Mouse (Mus musculus) G1E-ER4 (cell line): Measurements from ENCODE around the gene Nrtn. TPM values are rescaled to one million over a fixed set of nuclear protein-coding genes. Genes with fewer than 3 reads are reported as not detected.

ENCODE experiments used
- GATA1 ChIP-seq: IDR thresholded peaks from one replicate; pipeline ENCODE4 v1.8.0; 2012; ENCODE audit warnings: low read length, inconsistent platforms
- polyA plus RNA-seq: library from polyadenylated mRNA; stranded (reverse); fragments of >175 nt; gene quantifications from 2 replicates; pipeline ENCODE4 v1.2.3, GENCODE M21; 2012

Nrtn gene
- polyA plus RNA-seq, 1 experiment = not detected

DNA sequence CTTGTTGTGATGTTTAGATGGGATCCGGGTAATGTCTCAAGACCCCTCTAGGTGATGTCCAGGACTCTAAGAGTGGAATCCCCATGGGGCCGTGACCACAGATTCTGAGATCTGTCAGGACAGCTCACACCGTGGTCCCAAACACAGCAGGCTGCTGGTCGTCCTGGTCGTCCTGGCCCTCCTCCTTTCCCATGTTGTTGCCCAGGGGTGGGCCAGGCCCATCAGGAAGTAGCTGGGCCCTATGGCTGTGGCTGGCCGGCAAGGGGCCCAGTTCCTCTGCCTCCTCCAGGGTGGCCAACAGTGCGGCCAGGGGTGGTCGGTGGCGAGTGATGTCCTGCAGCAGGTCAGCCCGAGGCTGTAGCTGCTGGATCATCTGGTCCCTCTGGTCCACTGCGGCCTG, 42.0 kb downstream of the Nrtn start:
- TF ChIP-seq GATA1 = no peak

DNA sequence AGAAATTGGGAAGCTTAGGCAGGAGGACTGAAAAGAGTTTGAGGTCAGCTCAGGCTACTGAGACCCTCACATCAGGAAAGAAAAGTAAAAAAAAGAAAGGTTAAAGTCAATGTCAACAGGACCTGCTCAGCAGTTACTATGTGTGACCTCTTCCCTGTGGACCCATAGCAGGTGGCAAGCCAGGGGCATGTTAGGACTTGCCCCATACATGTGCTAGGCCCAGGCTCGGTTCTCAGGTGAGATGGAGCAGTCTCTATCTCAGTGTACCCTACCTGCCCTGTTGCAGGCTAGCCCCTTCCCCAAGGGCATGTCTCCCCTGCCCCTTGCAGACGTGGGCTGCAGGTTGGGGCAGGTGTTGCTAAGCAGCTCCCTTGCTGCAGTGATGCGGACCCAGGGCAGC, 47.6 kb downstream of the Nrtn start:
- TF ChIP-seq GATA1 = no peak

DNA sequence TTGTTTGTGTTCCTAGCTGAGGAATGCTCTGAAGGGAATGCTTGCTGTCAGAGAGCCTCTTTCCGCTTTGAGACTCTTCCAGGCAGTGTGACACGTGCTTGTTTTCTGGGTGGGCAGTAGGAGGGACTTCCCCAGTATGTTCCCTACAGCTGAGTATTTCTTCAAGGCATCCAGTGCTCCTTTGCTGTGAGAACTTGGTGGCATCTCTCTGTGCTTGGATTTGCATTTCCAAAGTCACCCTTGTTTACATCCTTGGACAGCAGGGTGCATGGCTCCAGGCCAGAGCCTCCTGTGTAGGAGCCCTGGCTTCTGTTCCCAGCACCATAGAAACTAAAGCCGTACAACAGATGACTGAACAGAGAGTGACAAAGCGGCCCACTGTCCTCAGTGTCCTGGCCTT, 48.6 kb downstream of the Nrtn start:
- no peak for TF ChIP-seq GATA1

DNA sequence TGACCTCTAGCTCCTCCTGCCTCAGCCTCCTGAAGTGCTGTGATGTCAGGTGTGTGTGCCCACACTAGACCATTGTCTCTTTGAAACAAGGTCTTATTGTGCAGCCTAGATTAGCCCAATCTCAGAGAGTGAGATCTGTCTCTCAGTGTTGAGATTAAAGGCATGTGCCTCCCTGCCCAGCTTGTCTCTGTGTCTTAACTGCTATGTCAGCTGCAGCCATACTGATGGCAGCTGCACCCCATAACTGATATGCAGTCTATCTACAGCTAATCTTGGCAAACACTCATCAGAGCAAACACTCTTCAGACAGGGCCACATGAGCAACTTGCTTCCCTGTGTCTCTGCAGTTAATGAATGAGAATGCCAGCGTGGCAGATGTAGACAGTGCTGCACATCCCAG, 50.8 kb downstream of the Nrtn start:
- no peak for TF ChIP-seq GATA1

DNA sequence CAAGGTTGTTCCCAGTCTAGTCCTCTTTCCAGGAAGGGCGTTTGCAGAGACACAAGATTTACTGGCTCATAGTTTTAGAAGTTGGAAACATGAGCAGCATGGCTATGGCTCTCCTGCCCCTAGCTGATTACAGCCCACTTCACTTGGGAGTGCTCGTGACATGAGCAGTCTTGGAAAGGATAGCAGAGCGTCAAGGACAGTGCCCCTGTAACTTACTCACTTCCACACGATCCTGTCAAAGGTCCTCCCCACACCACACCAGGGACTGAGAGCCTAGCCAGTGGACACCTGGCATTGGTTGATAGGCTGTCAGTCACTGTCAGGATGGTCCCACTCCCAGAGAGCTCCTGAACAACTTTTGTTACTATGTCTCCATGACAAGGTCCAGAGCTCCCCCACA, 54.3 kb downstream of the Nrtn start:
- TF ChIP-seq GATA1 = no peak

Other genes starting within 250 kb of the Nrtn start
- not detected in 2 replicates for gene Znrf4, start 245.1 kb downstream of the Nrtn start, polyA plus RNA-seq
- gene Gm20219, start 203.1 kb downstream of the Nrtn start, polyA plus RNA-seq = 1.0 and 1.4 TPM in 2 replicates
- gene Safb2, start 172.9 kb downstream of the Nrtn start, polyA plus RNA-seq = 193 and 233 TPM in 2 replicates
- gene Safb, start 172.7 kb downstream of the Nrtn start, polyA plus RNA-seq = 173 and 226 TPM in 2 replicates
- gene 2410015M20Rik, start 147.8 kb downstream of the Nrtn start, polyA plus RNA-seq = 201 and 454 TPM in 2 replicates
- gene Rpl36, start 144.1 kb downstream of the Nrtn start, polyA plus RNA-seq = 8,561 and 9,154 TPM in 2 replicates
- gene Lonp1, start 130.6 kb downstream of the Nrtn start, polyA plus RNA-seq = 202 and 208 TPM in 2 replicates
- not detected in 2 replicates for gene Catsperd, start 129.4 kb downstream of the Nrtn start, polyA plus RNA-seq
- gene Ranbp3, start 84.2 kb downstream of the Nrtn start, polyA plus RNA-seq = 131 and 144 TPM in 2 replicates
- 277 and 284 TPM in 2 replicates for gene Ndufa11, start 39.8 kb downstream of the Nrtn start, polyA plus RNA-seq
- 10.6 and 12.7 TPM in 2 replicates for gene Vmac, start 39.5 kb downstream of the Nrtn start, polyA plus RNA-seq
- 61.6 and 67.0 TPM in 2 replicates for gene Dus3l, start 7.2 kb upstream of the Nrtn start, polyA plus RNA-seq
- 3.0 and 3.4 TPM in 2 replicates for gene Prr22, start 12.7 kb upstream of the Nrtn start, polyA plus RNA-seq
- 27.4 and 31.2 TPM in 2 replicates for gene Rfx2, start 73.5 kb upstream of the Nrtn start, polyA plus RNA-seq
- not detected in 2 replicates for gene Acsbg2, start 116.9 kb upstream of the Nrtn start, polyA plus RNA-seq
- not detected in 2 replicates for gene 1700061G19Rik, start 117.9 kb upstream of the Nrtn start, polyA plus RNA-seq
- gene Mllt1, start 177.9 kb upstream of the Nrtn start, polyA plus RNA-seq = 76.7 and 99.5 TPM in 2 replicates
- not detected in 2 replicates for gene Acer1, start 224.6 kb upstream of the Nrtn start, polyA plus RNA-seq
- 185 and 272 TPM in 2 replicates for gene Clpp, start 232.8 kb upstream of the Nrtn start, polyA plus RNA-seq
- 51.6 and 80.9 TPM in 2 replicates for gene Alkbh7, start 239.8 kb upstream of the Nrtn start, polyA plus RNA-seq
- not detected in 2 replicates for gene Pspn, start 242.5 kb upstream of the Nrtn start, polyA plus RNA-seq